Mouse (Mus musculus) liver, adult 2 months (tissue): ENCODE data around the gene Dapk3. TPM values are rescaled to one million over a fixed set of nuclear protein-coding genes. Genes with fewer than 3 reads are reported as not detected.

ENCODE experiments used
- DNase-seq: peaks from one replicate; pipeline ENCODE4 v3.0.0-alpha.2; 2011; ENCODE audit warnings: low read depth, low spot score; ENCODE audit errors: extremely low read depth
- H3K27ac ChIP-seq: fragments of 200-500 bp; replicated peaks from 2 replicates; pipeline ENCODE4 v1.5.1; 2012; ENCODE audit warnings: low read depth, mild to moderate bottlenecking, control low read depth, inconsistent platforms, low read length; ENCODE audit not compliant: insufficient read depth
- H3K27me3 ChIP-seq: fragments of 200-500 bp; 2 replicates; pipeline ENCODE4 v1.6.1; 2012; ENCODE audit warnings: mild to moderate bottlenecking, moderate library complexity, low read length, inconsistent platforms; ENCODE audit not compliant: control insufficient read depth, insufficient read depth
- H3K36me3 ChIP-seq: fragments of 200-500 bp; 2 replicates; pipeline ENCODE4 v1.6.1; 2012; ENCODE audit warnings: low read length, inconsistent platforms; ENCODE audit not compliant: control insufficient read depth, insufficient read depth
- H3K4me1 ChIP-seq: fragments of 200-500 bp; 2 replicates; pipeline ENCODE4 v1.6.1; 2011; ENCODE audit warnings: low read length; ENCODE audit not compliant: control insufficient read depth, insufficient read depth
- H3K4me3 ChIP-seq: fragments of 200-500 bp; 2 replicates; pipeline ENCODE4 v1.5.1; 2011; ENCODE audit warnings: low read depth, mild to moderate bottlenecking, control low read depth, low read length, moderate library complexity; ENCODE audit not compliant: insufficient read depth
- H3K79me2 ChIP-seq: fragments of 200-500 bp; 2 replicates; pipeline ENCODE4 v1.6.1; 2012; ENCODE audit warnings: inconsistent platforms, mild to moderate bottlenecking, low read length, moderate library complexity; ENCODE audit not compliant: control insufficient read depth, insufficient read depth
- H3K9ac ChIP-seq: fragments of 200-500 bp; 2 replicates; pipeline ENCODE4 v1.6.1; 2012; ENCODE audit warnings: low read depth, mild to moderate bottlenecking, control low read depth, inconsistent platforms, low read length
- CTCF ChIP-seq: fragments of 200-500 bp; IDR thresholded peaks from 2 replicates; pipeline ENCODE4 v1.5.1; 2011; ENCODE audit warnings: low read depth, low read length, control low read depth
- POLR2A ChIP-seq: fragments of 200-500 bp; IDR thresholded peaks from 2 replicates; pipeline ENCODE4 v1.6.1; 2011; ENCODE audit warnings: low read length, control low read depth; ENCODE audit not compliant: insufficient read depth; ENCODE audit errors: extremely low read depth
- WGBS: fragments of 180-500 bp; shearing (Covaris S2); methylation state at CpG from one replicate; pipeline ENCODE4 v1.1.7; 2018; 5-methylcytosine and 5-hydroxymethylcytosine counted together
- polyA plus RNA-seq: library from polyadenylated mRNA; depleted of rRNA; stranded (reverse); fragments of >200 nt; gene quantifications from 2 replicates; pipeline ENCODE4 v1.2.3, GENCODE M21; 2012
- total RNA-seq: library from RNA; depleted of rRNA; stranded (reverse); fragments of >200 nt; gene quantifications from 2 replicates; pipeline ENCODE4 v1.2.3, GENCODE M21; 2014

Gene Dapk3
- total and polyA plus RNA-seq, 2 experiments, result 14.1 to 44.2 TPM

GRCm38 (mm10) chr10:81231436-81231835, 48.6 kb downstream of the Dapk3 start:
- no peak overlapping the region for H3K27ac ChIP-seq
- H3K9ac ChIP-seq, result no peak overlapping the region
- no peaks in the 10 kb centered on the region for H3K36me3 ChIP-seq
- DNase-seq, result no peak
- whole genome bisulfite sequencing, result 62% methylated on average over 7 of the region's 7 CpGs
- H3K79me2 ChIP-seq, result no peaks in the 10 kb centered on the region
- peaks cover 13% of the 10 kb centered on the region for H3K4me1 ChIP-seq
- H3K4me3 ChIP-seq, result no peak overlapping the region
- peaks cover 4% of the 10 kb centered on the region; the same call in 1 of the 2 replicates for H3K27me3 ChIP-seq
- TF ChIP-seq CTCF (no peak), POLR2A (no peak)

- Histone ChIP-seq H3K79me2 (no peaks in the 10 kb centered on the region), H3K27me3 (peaks cover 4% of the 10 kb centered on the region; the same call in 1 of the 2 replicates), H3K27ac (peak within 1 kb of the TSS; percentile 84), H3K9ac (peak within 1 kb of the TSS; percentile 85), H3K4me3 (peak within 1 kb of the TSS; percentile 72), H3K36me3 (no peaks in the 10 kb centered on the region), H3K4me1 (peaks cover 13% of the 10 kb centered on the region)
- peak; percentile 84 for DNase-seq
- TF ChIP-seq POLR2A, result peak; percentile 74
- no peak for TF ChIP-seq CTCF
- WGBS, result 5% methylated on average over 29 of the region's 29 CpGs
Observed at GRCm38 (mm10) chr10:81232580-81233225, 49.9 kb downstream of the Dapk3 start, which contains the start of gene Zfr2. TSS of gene Zfr2 (plus strand) at chr10:81233155.

GRCm38 (mm10) chr10:81233226-81233585, 50.4 kb downstream of the Dapk3 start:
- Histone ChIP-seq H3K27me3 (peaks cover 4% of the 10 kb centered on the region; the same call in 1 of the 2 replicates), H3K79me2 (no peaks in the 10 kb centered on the region), H3K9ac (peak overlapping the region; percentile 85), H3K27ac (peak overlapping the region; percentile 84), H3K4me3 (peak overlapping the region; percentile 72), H3K4me1 (peaks cover 13% of the 10 kb centered on the region), H3K36me3 (no peaks in the 10 kb centered on the region)
- no peak for DNase-seq
- WGBS, result 5% methylated on average over 12 of the region's 28 CpGs
- TF ChIP-seq POLR2A, result no peak
- no peak for TF ChIP-seq CTCF

DNA sequence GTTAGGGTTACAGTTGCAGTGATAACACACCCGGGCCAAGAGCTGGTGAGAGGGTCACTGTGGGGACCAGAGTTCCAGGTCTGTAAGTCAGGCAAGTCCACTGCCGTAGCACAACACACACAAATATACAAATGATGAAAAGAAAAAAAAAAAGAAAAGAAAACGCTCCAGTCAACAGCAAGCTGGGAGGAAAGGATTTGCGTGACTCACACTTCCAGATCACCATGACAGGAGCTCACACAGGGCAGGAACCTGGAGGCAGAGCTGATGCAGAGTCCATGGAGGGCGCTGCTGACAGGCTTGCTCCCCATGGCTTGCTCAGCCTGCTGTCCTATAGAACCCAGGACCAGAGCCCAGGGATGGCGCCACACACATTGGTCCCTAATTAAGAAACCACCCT, 51.4 kb downstream of the Dapk3 start:
- Histone ChIP-seq H3K27me3 (peaks cover 4% of the 10 kb centered on the region; the same call in 1 of the 2 replicates), H3K79me2 (no peaks in the 10 kb centered on the region), H3K4me3 (no peak overlapping the region), H3K4me1 (peaks cover 13% of the 10 kb centered on the region), H3K9ac (0 out of 2 replicates have a peak overlapping the region, but pooled peaks have one; percentile 9), H3K36me3 (no peaks in the 10 kb centered on the region), H3K27ac (peak overlapping the region; percentile 84)
- WGBS, result 52% methylated on average over 6 of the region's 6 CpGs
- no peak for DNase-seq
- TF ChIP-seq POLR2A, result no peak

DNA sequence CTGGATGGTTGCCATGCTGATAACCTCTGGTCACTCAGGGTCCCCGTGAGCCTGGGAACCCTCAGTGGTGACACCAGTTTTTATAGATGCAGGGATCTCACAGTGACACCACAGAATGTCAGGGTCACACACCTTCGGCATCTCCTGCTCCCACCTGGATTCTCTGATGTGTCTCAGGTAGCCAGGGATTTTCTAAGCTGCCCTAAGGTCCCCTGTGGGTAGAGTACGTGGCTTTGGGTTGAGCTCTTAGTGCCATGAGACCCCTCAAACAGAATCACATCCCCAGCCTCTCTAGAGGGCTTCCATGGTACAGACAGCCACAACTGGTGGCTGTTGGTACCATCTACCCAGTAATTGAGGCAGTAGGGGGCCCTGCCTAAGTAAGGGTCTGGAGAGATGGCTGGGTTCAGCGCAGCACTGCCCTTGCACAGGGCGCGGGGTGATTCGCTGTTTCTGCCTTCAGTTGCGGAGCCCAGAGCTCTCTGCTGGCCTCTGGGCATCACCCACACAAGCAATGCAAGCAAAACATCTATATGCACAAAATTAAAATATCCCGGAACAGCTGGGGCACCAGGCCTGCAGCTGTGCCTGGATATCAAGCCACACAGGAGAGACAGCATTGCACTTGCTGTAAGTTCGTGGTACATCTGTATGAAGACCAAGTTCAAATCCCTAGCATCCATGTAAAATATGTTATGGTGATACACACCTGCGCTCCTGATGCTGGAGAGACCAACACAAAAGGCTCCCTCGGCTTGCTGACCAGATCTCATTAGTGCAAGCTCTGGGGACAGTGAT, 53.9 kb downstream of the Dapk3 start:
- TF ChIP-seq CTCF (no peak), POLR2A (no peak)
- H3K4me3 ChIP-seq, result no peak overlapping the region
- H3K4me1 ChIP-seq, result peaks cover 13% of the 10 kb centered on the region
- no peak overlapping the region for H3K9ac ChIP-seq
- H3K36me3 ChIP-seq, result no peaks in the 10 kb centered on the region
- no peak for DNase-seq
- 86% methylated on average over 12 of the region's 12 CpGs for WGBS
- no peaks in the 10 kb centered on the region for H3K79me2 ChIP-seq
- 0 out of 2 replicates have a peak, but pooled peaks cover 9% of the 10 kb centered on the region for H3K27me3 ChIP-seq
- H3K27ac ChIP-seq, result no peak overlapping the region
